Mouse (Mus musculus) thymus, adult 18-20 months (tissue): ENCODE measurements around the gene Cep135.

Experiments
- DNase-seq, 2 experiments: peaks; one replicate each; pipeline ENCODE4 v3.0.0; 2022; ENCODE audit warnings: mixed read lengths in 2 of 2

Gene Cep135

DNA sequence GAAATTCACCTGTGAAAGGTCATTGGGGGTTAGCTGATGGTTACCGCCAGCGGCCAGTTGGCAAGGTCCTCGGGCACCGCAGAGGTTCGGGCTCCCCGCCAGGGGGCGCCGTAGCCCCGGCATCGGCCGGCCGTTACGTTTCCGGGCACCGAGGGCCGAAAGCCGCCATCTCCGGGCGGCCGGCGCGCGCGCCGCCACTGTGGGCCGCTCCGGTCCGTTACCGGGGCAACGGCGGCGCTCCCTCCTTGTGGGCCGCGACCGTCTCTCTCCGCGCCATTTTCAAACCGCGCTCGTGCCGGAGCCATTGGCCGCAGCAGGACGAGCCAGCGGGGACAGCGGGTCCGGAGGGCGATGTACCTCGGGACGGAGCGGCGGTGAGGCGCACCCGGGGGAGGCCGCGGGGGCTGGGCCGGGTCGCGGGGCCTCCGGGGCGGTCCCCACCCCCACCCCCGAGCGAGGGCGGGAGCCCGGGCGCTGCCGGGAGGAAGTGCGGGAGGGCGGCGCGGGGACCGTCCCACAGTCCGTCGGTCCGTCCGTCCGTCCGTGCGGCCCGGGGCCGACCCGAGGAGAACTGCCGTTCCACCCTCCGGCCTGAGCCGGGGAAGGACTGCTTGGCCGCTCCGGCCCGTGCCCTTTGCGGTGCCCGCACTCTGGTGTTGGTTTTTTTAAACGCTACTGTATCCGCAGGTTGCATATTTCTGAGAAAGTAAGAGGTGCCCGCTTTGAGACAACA, at the start of gene Cep135:
Gene Cep135, plus strand, starts transcription at position 148 of the 733 bp plus-strand sequence.
- peak; percentile 56 to 57 for DNase-seq

DNA sequence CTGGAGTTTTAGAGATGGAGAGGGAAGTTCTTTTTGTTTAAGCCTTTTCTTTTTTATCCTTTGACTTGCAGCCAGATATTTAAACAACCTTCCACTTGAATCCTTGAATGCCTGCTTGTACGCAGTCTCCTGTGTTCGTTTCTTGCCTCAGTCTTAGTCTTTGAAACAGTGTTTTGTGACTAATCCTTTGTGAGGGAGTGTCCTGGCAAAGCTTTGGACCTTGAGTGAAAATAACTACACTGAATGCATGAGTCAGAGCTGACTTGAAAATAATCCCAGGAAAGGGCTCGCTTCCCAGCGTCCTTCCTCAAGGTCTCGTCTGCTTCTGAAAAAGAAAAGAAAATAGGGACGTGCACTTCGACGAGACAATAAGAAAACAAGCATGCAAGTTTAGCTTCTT, 48.3 kb upstream of the Cep135 start:
- DNase-seq = no peak

GRCm38 (mm10) chr5:76540842-76541241, 47.7 kb upstream of the Cep135 start:
- DNase-seq = no peak

DNA sequence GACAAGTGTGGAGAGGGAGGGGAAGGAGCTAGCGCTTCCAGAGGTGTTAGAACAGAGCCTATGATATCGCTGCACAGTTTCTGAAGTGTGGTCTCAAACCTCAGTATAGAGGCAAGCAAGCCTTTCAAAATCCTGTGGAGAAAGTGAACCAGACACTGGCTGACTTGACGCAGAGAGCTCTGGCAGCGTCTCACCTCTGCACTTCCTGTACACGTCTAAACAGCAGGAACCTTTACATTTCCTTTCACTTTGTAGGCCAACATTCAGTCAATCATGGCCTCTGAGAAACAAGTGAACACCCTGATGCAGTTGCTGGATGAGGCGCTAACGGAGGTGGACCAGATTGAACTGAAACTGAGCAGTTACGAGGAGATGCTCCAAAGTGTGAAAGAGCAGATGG, 45.3 kb upstream of the Cep135 start:
- no peak for DNase-seq

DNA sequence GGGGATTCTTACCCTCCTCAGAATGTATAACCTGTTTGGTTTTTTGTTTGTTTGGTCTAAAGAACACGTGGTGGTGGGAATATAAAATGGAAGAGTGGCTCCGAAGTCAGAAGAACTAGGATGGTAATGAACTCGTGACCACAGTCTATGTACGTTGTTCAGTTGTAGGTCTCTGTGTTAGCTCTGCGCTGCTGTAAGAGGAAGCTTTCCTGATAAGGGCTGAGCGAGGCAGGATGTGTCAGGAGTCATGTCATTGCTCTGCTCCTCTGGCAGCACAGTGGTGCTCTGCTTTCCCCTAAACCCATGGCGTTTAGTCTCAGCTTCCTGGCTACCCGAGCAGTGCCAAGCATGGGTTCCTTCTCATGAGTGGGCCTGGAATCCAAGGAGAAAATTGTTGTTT, 38.1 kb upstream of the Cep135 start:
- no peak for DNase-seq

DNA sequence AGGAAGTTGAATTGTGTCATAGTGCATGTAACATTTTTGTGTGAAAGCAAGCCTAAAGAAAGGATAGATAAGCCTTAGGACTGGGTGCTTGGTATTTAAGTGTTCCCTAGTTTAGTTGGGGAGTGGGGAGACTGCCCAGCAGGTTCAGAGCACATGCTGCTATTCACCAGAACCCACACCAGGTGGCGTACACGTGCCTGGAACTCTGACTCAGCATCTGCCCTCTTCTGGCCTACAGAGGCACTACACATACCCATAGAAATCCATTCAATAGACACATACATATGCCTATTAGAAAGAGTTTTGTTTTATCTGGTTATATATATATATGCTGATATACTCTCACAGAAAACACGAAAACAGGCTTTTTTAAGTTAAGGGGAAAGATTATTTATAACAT, 23.2 kb upstream of the Cep135 start:
- peak; percentile 22 to 26 for DNase-seq

GRCm38 (mm10) chr5:76574251-76574650, 14.2 kb upstream of the Cep135 start:
- DNase-seq = no peak

GRCm38 (mm10) chr5:76577026-76577425, 11.5 kb upstream of the Cep135 start:
- no peak for DNase-seq

- no peak for DNase-seq
Observed at GRCm38 (mm10) chr5:76585378-76585777, 3.1 kb upstream of the Cep135 start.

DNA sequence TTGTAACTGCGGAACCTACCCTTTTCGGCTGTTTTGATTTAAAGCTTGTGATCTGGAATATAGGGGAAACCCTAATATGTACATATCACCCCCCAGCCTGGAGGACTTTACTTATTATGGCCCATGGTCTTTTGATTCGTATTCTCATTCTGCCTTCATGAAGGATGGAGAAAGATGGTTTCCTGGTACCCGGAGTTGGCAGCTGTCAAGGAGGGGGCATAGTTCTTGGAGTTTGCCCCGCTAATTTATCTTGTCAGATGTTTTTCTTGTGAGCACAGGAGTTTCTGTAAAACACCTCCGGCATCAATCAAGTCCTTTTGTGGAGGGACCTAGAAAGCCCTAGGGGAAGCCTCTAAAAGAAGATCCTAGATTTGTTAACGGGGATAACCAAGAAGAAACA, 813 bp downstream of the Cep135 start:
- DNase-seq = no peak

DNA sequence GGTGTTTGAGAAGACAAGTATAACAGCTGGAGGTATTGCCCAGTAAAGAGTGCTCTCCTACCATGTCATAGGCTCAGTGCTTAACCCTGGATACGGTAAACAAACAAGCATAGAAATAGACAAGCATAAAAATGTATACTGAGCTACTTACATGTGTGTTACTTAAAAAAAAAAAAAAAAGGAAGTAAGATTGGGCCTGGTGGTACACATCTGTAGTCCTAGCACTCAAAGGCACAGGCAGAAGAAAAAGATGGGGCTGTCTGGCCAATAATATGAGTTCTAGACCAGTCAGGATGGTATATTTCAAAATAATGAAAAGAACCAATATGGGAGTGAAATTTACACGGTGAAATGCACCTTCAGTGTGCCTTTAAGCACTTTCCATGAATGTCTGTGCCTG, 1.5 kb downstream of the Cep135 start:
- no peak for DNase-seq

- DNase-seq = no peak
Observed at GRCm38 (mm10) chr5:76591885-76592284, 3.4 kb downstream of the Cep135 start.

DNA sequence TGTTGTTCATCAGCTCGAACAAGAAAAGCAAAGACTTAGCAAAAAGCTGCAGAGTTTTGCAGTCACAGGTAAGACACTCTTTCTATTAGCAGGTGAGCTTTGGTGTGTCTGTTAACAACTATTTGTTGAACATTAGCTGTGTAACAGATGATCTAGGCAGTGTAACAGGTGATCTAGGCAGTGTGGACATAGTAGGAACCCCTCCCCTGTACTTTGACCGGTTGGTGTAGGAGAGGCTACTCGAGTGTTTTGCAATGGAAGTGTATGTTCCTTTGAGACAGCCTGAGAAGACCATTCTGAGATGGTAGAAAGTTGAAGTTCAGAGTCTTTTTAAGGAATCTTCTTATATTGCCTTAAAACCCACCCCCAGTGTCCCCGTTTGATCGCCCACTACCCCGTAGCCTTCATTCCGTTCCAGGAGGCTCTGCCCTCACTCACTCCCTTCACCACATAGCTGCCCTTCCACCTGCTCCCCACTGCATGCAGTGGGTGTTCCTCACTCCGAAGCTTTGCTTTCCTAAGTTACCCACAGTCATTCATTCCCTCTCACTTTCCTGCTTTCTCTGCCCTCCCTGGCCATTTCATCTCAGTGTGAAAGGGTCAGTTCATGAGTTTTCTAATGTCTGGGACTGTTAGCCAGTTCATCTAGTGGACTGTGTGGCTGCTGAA, 21.3 kb downstream of the Cep135 start:
- DNase-seq = no peak

DNA sequence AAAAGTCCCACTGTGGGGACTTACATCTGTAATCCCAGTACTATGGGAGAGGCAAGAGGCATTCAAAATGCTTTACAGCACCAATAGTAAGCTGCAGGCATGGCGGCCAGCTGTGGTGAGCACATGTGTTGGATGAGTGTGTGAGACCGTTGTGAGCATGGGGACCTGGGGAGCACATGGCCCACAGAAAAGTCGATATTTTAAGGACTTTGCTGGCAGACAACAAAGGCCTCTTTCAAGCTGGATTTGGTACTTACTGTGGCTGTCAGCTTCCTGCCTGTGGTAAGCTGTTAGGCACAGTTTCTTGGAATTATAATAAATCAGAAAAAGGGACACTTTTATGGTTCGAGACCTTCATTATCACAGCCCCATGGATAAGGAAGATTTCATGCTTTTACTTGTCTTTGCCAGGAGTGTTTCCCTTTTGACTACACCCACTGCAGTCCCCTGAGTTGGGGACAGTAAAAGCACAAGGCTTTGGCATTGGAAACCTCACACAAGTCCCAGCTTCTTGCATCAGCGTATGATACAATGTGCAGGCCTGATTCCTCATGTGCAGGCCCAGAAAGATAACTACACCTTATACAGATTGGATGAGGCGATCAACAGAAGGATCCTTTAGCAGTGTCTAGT, 24.5 kb downstream of the Cep135 start:
- DNase-seq = no peak

DNA sequence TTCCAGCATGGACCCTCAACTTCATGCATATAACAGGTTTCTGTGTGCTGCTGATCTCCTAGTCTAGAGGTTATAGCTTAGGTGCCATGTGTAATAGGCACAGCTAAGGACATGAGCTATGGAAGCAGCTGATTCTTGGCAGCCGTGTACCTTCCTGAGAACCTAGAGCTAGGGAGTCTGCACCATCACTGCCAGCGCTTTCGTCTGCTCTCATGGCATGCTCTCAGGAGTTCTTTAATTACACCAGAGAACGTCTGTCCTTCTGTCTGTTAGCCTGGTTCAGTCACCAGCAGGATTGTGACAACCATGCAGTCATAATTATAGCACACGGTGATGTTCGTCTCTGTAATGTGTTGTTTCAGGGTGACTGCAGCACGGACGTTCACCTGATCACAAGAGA, 26.8 kb downstream of the Cep135 start:
- DNase-seq = no peak

DNA sequence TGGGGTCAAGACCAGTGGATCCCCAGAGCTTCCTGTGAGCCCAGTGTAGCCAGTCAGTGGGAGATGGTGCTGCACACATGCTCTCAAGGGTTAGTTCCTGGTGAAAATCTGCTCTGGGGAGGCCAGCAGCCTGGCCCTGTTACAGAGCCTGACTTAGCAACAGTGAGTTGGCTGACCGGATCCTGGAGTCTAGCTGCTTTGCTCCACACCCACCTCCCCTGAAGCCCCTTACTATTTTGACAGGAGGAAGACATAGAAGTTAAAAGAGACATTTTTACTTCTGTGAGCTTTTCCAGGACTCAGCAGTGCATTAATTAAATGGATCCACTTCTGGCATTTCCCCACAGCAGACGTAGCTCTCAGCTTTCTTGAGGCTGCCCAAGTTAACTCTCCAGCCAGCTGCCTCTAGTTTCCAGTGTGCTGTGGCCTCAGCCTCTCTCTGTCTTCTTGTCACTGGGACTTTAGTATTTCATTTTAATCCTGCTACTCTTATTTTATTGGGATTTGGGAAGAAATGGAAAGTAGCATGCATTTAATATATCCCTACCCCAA, 27.8 kb downstream of the Cep135 start:
- no peak for DNase-seq

GRCm38 (mm10) chr5:76618750-76619149, 30.3 kb downstream of the Cep135 start:
- no peak for DNase-seq

DNA sequence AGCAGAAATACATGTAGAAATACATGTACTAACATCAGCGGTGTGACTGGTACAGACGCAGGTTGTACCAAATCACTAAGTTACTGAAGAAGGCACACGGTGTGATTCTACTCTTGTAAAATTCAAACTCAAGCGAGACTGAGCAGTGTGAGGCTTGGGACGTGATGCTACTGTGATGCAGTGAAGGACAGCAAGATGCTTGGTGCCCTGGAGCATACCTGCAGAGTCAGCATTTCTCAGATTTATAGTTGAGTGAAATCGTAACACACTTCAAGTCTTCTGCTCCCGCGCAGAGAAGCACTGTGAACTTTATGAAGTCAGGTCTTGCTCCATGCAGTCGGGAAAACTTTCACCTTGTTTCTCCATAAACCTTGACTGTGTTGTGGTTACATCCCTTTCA, 35.3 kb downstream of the Cep135 start:
- no peak for DNase-seq

- DNase-seq = no peak
Observed at GRCm38 (mm10) chr5:76627770-76628169, 39.3 kb downstream of the Cep135 start.

GRCm38 (mm10) chr5:76634012-76634411, 45.5 kb downstream of the Cep135 start:
- no peak for DNase-seq

GRCm38 (mm10) chr5:76635592-76635991, 47.1 kb downstream of the Cep135 start:
- no peak for DNase-seq

- DNase-seq = no peak
Observed at GRCm38 (mm10) chr5:76642076-76642475, 53.6 kb downstream of the Cep135 start.

DNA sequence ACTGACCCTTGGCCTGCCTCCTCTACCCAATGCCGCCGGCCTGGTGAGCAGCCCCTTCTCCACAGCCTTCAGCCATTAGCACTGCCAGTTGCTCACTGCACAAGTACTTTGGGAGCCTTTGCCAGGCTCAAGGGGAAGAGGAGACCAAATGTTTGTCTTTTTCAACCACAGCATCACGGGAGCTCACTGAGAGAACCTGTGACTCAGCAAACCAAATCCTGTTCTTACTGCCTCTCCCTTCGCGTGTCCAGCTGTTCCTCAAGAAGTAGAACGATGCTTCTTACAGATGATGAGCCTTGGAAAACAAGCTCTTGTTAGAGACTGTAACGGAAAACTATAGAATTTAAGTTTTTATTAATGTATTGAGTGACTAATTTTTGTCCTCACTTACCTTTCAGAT, 55.7 kb downstream of the Cep135 start:
- DNase-seq = no peak
